Mouse (Mus musculus): Measurements from ENCODE around the gene Gabra2. TPM values are rescaled to one million over a fixed set of nuclear protein-coding genes. Genes with fewer than 3 reads are reported as not detected.

Gene Gabra2
- polyA plus RNA-seq, 1 experiment from 2014 or later = 1.0 TPM

- no peak for ATAC-seq (replicated peaks; ENCODE audit: low FRiP score, low read depth)
- H3K27me3 ChIP-seq (ENCODE audit: insufficient read depth, low read length) = no peaks in the 10 kb centered on the region
Observed at GRCm38 (mm10) chr5:70990891-70991290, 104.8 kb downstream of the Gabra2 start.

More at GRCm38 (mm10) chr5:70990891-70991290, 104.8 kb downstream of the Gabra2 start:
- H3K4me1 ChIP-seq (replicated peaks; ENCODE audit: insufficient read depth, low read length) = no peaks in the 10 kb centered on the region
- no peaks in the 10 kb centered on the region for H3K9me3 ChIP-seq (replicated peaks; ENCODE audit: low read length)
- no peak for TF ChIP-seq CTCF (IDR thresholded peaks at IDR 0.05; ENCODE audit: low read depth)
- no peak overlapping the region for H3K4me2 ChIP-seq (ENCODE audit: low read length)
- WGBS = 79% methylated on average over 3 of the region's 3 CpGs
- no peak for DNase-seq (ENCODE audit: low spot score)
- H3K27ac ChIP-seq = no peak overlapping the region
- H3K36me3 ChIP-seq (ENCODE audit: insufficient read depth, low read length) = no peaks in the 10 kb centered on the region
- H3K4me3 ChIP-seq (replicated peaks; ENCODE audit: low read depth, low read length) = no peak overlapping the region
- H3K9ac ChIP-seq (ENCODE audit: low read depth, low read length) = no peak overlapping the region
